Mouse (Mus musculus) left cerebral cortex, postnatal 36 days (tissue): ENCODE data around the gene Cd80. TPM values are rescaled to one million over a fixed set of nuclear protein-coding genes. Genes with fewer than 3 reads are reported as not detected.

Experiments used
- DNase-seq, 2 experiments: peaks; one replicate each; pipeline ENCODE4 v3.0.0; 2021 to 2022; ENCODE audit warnings: low spot score in 2 of 2, mixed read lengths in 1 of 2
- intact Hi-C: fragments of 180-260 bp; cut with DNase I; formaldehyde crosslinking; loops from one replicate; pipeline ENCODE4 v1.15.1; 2025
- total RNA-seq, 2 experiments: library from RNA; stranded (reverse); gene quantifications; 2 replicates each; pipeline ENCODE4 v1.2.3; 2021

Gene Cd80
- total RNA-seq, 2 experiments from 2014 or later: 0.30 to 0.93 TPM

- intact Hi-C loops: loop anchor here (10.0 kb wide), 1 partner anchor 209 kb away; the partner anchor contains the start of gene Nr1i2
- no peak for DNase-seq
Observed at GRCm38 (mm10) chr16:38503528-38503927, 48.2 kb downstream of the Cd80 start.

- peak; percentile 56 to 57 for DNase-seq
- intact Hi-C loops: loop anchor here (5.0 to 10.0 kb wide), 2 partner anchors 164 to 211 kb away; partner anchors contain the start of genes Maats1 and Nr1i2
Observed at GRCm38 (mm10) chr16:38506041-38506634, 50.8 kb downstream of the Cd80 start.

DNA sequence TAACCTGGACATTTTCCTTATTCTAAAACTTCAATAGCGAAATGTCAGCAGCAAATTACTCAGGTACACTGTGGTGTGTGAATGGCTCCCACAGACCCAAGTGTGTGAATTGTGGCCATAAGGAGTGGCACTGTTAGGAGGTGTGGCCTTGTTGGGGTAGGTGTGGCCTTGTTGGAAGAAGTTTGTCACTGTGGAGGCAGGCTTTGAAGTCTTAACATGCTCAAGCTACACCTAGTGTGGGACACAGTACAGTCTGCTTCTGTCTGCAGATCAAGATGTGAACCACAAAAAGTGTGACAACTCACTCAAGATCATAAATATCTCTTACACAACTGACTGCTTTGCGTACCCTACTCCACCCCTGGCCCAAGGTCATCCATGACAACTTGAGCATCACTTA lies 55.5 kb downstream of the Cd80 start:
- intact Hi-C loops: no loop called here

GRCm38 (mm10) chr16:38519140-38519539 lies 63.8 kb downstream of the Cd80 start:
- DNase-seq: no peak
- intact Hi-C loops: no loop called here

More for the DNA sequence above, 55.5 kb downstream of the Cd80 start:
- no peak for DNase-seq

GRCm38 (mm10) chr16:38521211-38521987 lies 66.0 kb downstream of the Cd80 start:
- intact Hi-C loops: no loop called here
- no peak for DNase-seq

- peak; percentile 94 to 96 for DNase-seq
- intact Hi-C loops: no loop called here
Observed at GRCm38 (mm10) chr16:38522129-38523084, 67.0 kb downstream of the Cd80 start, which contains the start of gene Timmdc1. TSS of gene Timmdc1 (minus strand) at chr16:38522663.

- no peak for DNase-seq
- intact Hi-C loops: no loop called here
Observed at GRCm38 (mm10) chr16:38526264-38526663, 70.9 kb downstream of the Cd80 start.

GRCm38 (mm10) chr16:38536544-38537146 lies 81.3 kb downstream of the Cd80 start:
- DNase-seq: peak; percentile 66 to 73
- intact Hi-C loops: loop anchor here (10.0 kb wide), 2 partner anchors 188 to 518 kb away; no protein-coding TSS in a partner anchor

- intact Hi-C loops: loop anchor here (10.0 kb wide), 2 partner anchors 186 to 516 kb away; no protein-coding TSS in a partner anchor
- no peak for DNase-seq
Observed at GRCm38 (mm10) chr16:38538716-38539380, 83.5 kb downstream of the Cd80 start.

Other genes with a start within 250 kb of the Cd80 start
- gene Nr1i2, start 160.7 kb upstream of the Cd80 start, total RNA-seq: not detected
- 1 to 10 TPM; 1.2 to 1.5 TPM for gene Maats1, start 113.4 kb upstream of the Cd80 start, total RNA-seq
- 100 to 1,000 TPM; 124 TPM for gene Cox17, start 108.6 kb upstream of the Cd80 start, total RNA-seq
- not detected for gene Gm21987, start 108.5 kb upstream of the Cd80 start, total RNA-seq
- under 1 TPM; 0.47 to 0.77 TPM for gene Popdc2, start 93.4 kb upstream of the Cd80 start, total RNA-seq
- 1 to 10 TPM in 1 of 2 experiments, under 1 TPM in 1; 0.67 to 1.3 TPM for gene Pla1a, start 22.4 kb upstream of the Cd80 start, total RNA-seq
- gene Adprh, start 2.9 kb upstream of the Cd80 start, total RNA-seq: 10 to 100 TPM; 55.7 to 63.6 TPM
- 10 to 100 TPM; 33.8 to 34.9 TPM for gene Timmdc1, start 67.1 kb downstream of the Cd80 start, total RNA-seq
- gene Poglut1, start 94.7 kb downstream of the Cd80 start, total RNA-seq: 10 to 100 TPM; 39.6 to 45.3 TPM
- 10 to 100 TPM; 16.2 to 22.4 TPM for gene Tmem39a, start 103.1 kb downstream of the Cd80 start, total RNA-seq